Mouse (Mus musculus) hindbrain, embryonic 11.5 days (tissue): Measurements from ENCODE around the gene Myh9. TPM values are rescaled to one million over a fixed set of nuclear protein-coding genes. Genes with fewer than 3 reads are reported as not detected.

ENCODE experiments used
- ATAC-seq: fragments of 200-750 bp; cut with Nextera tagmentation; 2 replicates; pipeline ENCODE4 v1.8.0; 2017; ENCODE audit warnings: mild to moderate bottlenecking, moderate TSS enrichment, moderate library complexity; ENCODE audit not compliant: low FRiP score
- DNase-seq: peaks from one replicate; pipeline ENCODE4 v3.0.0-alpha.2; 2015; ENCODE audit warnings: low spot score
- H3K27ac ChIP-seq: fragments of 300-500 bp; sonication (generic); 2 replicates; pipeline ENCODE4 v1.5.1; 2014; ENCODE audit warnings: mild to moderate bottlenecking, low read depth, low read length
- H3K27me3 ChIP-seq: fragments of 300-500 bp; sonication (generic); 2 replicates; pipeline ENCODE4 v1.6.1; 2014; ENCODE audit warnings: mild to moderate bottlenecking, low read length, moderate library complexity, mixed read lengths; ENCODE audit not compliant: control insufficient read depth, insufficient read depth
- H3K36me3 ChIP-seq: fragments of 300-500 bp; sonication (generic); 2 replicates; pipeline ENCODE4 v1.6.1; 2014; ENCODE audit warnings: mild to moderate bottlenecking, low read length, moderate library complexity, mixed read lengths; ENCODE audit not compliant: control insufficient read depth, insufficient read depth
- H3K4me1 ChIP-seq: fragments of 300-500 bp; sonication (generic); replicated peaks from 2 replicates; pipeline ENCODE4 v1.6.1; 2014; ENCODE audit warnings: low read length, mixed read lengths; ENCODE audit not compliant: control insufficient read depth, insufficient read depth
- H3K4me2 ChIP-seq: fragments of 300-500 bp; sonication (generic); replicated peaks from 2 replicates; pipeline ENCODE4 v1.6.1; 2014; ENCODE audit warnings: mild to moderate bottlenecking, low read depth, low read length
- H3K4me3 ChIP-seq: fragments of 300-500 bp; sonication (generic); 2 replicates; pipeline ENCODE4 v1.5.1; 2014; ENCODE audit warnings: low read depth, low read length
- H3K9ac ChIP-seq: fragments of 300-500 bp; sonication (generic); 2 replicates; pipeline ENCODE4 v1.6.1; 2014; ENCODE audit warnings: low read depth, low read length
- H3K9me3 ChIP-seq: fragments of 300-500 bp; sonication (generic); 2 replicates; pipeline ENCODE4 v1.6.1; 2016; ENCODE audit warnings: low read length; ENCODE audit not compliant: control insufficient read depth
- WGBS: fragments of 180-500 bp; shearing (Covaris S2); extraction: QIAGEN DNeasy Blood & Tissue Kit; methylation state at CpG from one replicate; pipeline ENCODE4 v1.1.7; 2014; 5-methylcytosine and 5-hydroxymethylcytosine counted together
- polyA plus RNA-seq: library from polyadenylated mRNA; unstranded; fragments of >200 nt; fragmentation: Nextera tagmentation; extraction: Ambion mirVana; gene quantifications from 2 replicates; pipeline ENCODE4 v1.2.1, GENCODE M21; 2014

Gene Myh9
- 20.7 and 29.8 TPM in 2 replicates for polyA plus RNA-seq

DNA sequence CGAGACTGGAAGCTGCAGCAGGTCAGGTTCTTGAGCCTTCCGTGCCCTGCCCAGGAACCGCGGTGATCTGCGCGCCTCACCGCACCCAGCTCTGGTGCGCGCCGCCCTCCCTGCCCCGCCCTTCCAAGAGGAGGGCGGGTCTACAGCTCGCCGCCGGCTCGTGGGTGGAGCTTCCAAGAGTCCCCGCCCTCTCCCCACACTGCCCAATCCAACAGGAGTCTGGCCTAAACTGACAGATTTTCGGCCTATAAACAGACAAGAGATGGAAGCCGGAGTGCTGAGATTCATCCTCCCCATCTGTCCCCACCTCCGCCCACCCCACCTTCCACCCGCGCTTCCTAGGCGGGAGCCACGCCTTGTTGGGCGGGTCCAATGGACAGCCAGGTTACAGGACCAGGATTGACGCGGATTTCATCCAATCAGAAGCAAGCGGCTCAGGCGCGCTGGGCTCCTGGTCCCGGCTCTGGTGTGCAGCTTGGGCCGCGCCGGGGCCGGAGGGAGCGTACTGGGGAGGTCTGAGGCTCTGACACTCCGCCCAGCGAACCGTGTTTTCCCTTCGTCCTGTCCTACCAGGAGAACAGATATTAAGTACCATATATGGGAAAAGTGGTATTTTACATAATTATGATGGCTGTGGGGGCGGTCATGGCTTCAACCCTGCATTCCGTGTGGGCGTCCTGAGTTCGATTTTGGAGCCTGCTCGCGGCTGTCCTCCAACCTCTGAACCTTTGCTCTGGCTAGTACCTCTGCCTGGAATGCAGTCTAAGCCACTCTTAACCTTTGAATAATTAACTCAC, at the start of gene Myh9:
Gene Myh9 (minus strand): TSS at position 129 of the 797 bp plus-strand sequence.
- Histone ChIP-seq H3K4me1 (peaks cover 2% of the 10 kb centered on the region; the same call in 1 of the 2 replicates), H3K9ac (peak within 1 kb of the TSS; percentile 78), H3K36me3 (no peaks in the 10 kb centered on the region), H3K4me3 (peak within 1 kb of the TSS; percentile 67), H3K4me2 (peak within 1 kb of the TSS; percentile 64), H3K27ac (peak within 1 kb of the TSS; percentile 78), H3K27me3 (no peaks in the 10 kb centered on the region), H3K9me3 (no peaks in the 10 kb centered on the region)
- DNase-seq (peak; percentile 99), ATAC-seq (peak; percentile 99)
- WGBS, result under 1% methylated on average over 45 of the region's 46 CpGs

DNA sequence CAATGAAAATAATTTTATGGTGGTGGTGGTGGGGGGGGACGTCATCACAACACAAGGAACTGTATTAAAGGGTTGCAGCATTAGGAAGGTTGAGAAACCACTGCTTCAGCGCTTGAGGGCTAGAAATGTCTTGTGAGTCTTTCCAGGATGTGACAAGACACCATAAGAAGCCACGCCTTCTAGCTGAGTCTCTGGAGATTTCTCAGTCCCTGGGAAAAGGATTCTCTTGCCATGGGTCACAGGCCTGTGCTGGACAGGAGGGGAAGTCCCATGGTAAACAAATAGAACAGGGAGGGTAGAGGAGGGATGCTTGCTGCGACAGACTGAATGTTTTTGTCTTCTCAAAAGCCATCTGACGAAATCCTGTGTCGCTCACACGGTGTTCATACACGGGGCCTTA, 49.8 kb upstream of the Myh9 start:
- WGBS, result 87% methylated on average over 8 of the region's 8 CpGs
- no peak overlapping the region for H3K4me3 ChIP-seq
- H3K27me3 ChIP-seq, result no peaks in the 10 kb centered on the region
- DNase-seq (no peak), ATAC-seq (no peak)
- no peaks in the 10 kb centered on the region for H3K9me3 ChIP-seq
- no peaks in the 10 kb centered on the region for H3K4me1 ChIP-seq
- H3K9ac ChIP-seq, result no peak overlapping the region
- no peak overlapping the region for H3K4me2 ChIP-seq
- H3K36me3 ChIP-seq, result no peaks in the 10 kb centered on the region
- H3K27ac ChIP-seq, result no peak overlapping the region

DNA sequence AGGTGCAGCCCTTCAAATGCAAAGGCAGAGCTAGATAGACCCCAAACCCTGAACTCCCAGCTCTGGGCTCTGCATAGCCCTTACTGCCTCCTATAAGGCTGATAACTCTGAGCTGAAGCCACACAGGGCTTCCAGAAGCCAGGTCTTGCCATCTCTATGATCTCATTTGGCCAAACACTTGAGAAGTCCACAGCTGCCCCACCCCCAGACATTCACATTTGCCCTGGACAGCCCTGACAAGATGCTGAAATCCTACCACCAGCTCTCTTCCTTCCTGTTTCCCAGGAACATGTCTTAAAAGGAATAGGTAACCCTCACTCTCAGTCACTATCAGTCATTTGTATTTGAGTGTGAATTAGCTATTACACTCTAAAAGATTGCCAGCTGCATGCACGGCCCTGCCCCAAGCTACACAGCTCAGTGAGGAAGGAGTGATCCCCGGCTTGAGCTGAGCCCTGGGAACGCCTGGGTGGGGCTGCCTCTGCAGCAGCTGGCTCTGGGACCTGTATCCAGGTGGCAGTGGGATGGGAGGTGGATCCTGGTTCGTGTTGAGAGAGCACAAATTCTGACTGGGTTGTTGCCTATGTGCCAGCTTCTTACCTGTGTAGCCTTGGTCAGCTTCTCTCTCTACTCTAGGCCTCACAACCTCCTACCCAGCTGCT, 47.9 kb upstream of the Myh9 start:
- Histone ChIP-seq H3K36me3 (no peaks in the 10 kb centered on the region), H3K4me1 (no peaks in the 10 kb centered on the region), H3K27me3 (no peaks in the 10 kb centered on the region), H3K9ac (no peak overlapping the region), H3K4me3 (no peak overlapping the region), H3K27ac (no peak overlapping the region), H3K4me2 (no peak overlapping the region), H3K9me3 (no peaks in the 10 kb centered on the region)
- ATAC-seq (no peak), DNase-seq (no peak)
- 58% methylated on average over 4 of the region's 4 CpGs for WGBS

DNA sequence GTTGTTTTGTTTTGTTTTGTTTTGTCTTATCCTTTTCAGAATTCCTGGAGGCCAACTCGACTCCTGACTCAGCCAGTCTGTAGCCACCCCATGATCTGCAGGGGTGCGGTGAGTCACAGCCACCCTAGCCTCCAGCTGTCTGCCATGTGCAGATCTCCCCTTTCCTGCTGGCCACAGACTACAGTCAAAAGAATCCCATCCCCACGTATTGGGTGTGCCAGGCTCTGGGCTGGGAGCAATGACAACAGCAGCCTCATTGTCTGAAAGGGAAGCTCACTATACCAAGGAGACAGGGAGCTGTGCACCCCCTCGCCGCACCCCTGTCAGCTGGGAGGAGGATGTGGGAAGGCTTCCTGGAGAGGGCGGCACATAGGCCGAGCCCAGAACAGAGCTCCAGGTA, 46.3 kb upstream of the Myh9 start:
- no peak overlapping the region for H3K4me2 ChIP-seq
- H3K9ac ChIP-seq, result no peak overlapping the region
- H3K9me3 ChIP-seq, result no peaks in the 10 kb centered on the region
- H3K4me3 ChIP-seq, result no peak overlapping the region
- no peaks in the 10 kb centered on the region for H3K36me3 ChIP-seq
- no peaks in the 10 kb centered on the region for H3K27me3 ChIP-seq
- H3K27ac ChIP-seq, result no peak overlapping the region
- WGBS, result 48% methylated on average over 7 of the region's 7 CpGs
- ATAC-seq (no peak), DNase-seq (no peak)
- H3K4me1 ChIP-seq, result no peaks in the 10 kb centered on the region

DNA sequence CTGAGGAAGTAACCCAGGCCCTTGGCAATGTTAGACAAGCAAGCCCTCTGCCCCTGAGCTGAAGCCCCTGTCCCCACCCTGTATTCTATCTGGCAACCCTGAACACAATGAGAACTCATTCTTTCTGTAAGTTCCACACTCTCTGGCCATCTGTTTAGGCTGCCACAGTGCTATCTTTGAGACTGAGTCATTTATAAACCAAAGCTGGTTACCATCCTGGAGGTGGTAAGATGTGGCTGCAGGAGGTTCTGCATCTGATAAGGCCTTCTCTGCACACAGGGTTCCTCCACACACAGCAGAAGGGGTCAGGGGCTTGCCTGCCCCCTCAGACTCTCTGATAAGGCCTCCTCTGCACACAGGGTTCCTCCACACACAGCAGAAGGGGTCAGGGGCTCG, 45.1 kb upstream of the Myh9 start:
- no peaks in the 10 kb centered on the region for H3K36me3 ChIP-seq
- ATAC-seq, result no peak
- H3K27me3 ChIP-seq, result no peaks in the 10 kb centered on the region
- no peak for DNase-seq
- 53% methylated on average over 1 of the region's 1 CpGs for whole genome bisulfite sequencing
- no peak overlapping the region for H3K9ac ChIP-seq
- no peaks in the 10 kb centered on the region for H3K9me3 ChIP-seq
- no peak overlapping the region for H3K27ac ChIP-seq
- no peaks in the 10 kb centered on the region for H3K4me1 ChIP-seq
- no peak overlapping the region for H3K4me3 ChIP-seq
- H3K4me2 ChIP-seq, result no peak overlapping the region

DNA sequence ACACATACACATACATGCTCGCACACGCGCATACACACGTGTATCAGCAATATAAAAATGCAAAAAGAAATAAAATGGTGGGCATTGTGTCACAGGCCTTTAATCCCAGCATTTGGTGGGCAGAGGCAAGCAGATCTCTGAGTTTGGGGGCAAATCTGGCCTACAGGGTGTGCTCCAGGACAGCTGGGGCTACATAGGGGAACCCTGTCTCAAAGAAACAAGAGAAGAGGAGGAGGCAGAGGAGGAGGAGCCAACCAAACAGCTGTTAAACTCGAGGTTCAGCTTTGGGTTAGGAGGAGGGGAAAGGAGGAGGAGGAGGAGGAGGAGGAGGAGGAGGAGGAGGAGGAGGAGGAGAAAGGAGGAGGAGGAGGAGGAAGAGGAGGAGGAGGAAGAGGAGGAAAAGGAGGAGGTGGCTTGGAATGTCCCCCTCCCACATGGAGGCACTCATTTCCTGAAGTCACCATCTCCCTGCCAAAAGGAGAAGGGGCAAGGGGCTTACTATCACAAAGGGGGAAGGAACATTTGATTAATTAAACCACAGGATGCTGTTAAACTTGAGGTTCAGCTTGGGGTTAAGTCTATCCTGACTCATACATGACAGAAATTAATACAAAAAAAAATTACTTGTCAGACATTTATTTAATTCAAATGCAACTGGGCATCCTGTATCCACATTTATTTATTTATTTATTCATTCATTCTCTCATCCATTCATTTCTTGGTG, 44.6 kb upstream of the Myh9 start:
- Histone ChIP-seq H3K4me1 (no peaks in the 10 kb centered on the region), H3K27me3 (no peaks in the 10 kb centered on the region)
- WGBS, result 83% methylated on average over 5 of the region's 5 CpGs

DNA sequence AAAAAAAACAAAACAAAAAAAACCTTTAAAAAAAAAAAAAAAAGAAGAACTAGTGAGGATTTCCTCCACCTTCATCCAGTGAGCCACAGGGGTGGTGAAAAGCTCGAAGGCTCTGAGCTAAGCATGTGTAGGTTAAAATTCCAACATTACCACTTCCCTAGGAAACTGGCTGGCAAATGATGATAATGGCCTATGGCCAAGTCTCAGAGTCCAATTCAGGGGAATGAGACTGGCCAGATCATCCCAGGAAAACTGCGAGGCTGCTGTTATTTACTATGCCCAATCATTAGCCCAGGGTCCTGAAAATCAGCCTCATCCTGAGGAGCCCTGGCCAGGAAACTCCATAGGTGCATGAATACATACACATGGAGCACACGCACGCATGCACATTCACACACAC, 44.0 kb upstream of the Myh9 start:
- Histone ChIP-seq H3K9ac (no peak overlapping the region), H3K9me3 (no peaks in the 10 kb centered on the region), H3K27ac (no peak overlapping the region), H3K4me1 (no peaks in the 10 kb centered on the region), H3K4me3 (no peak overlapping the region), H3K4me2 (no peak overlapping the region), H3K27me3 (no peaks in the 10 kb centered on the region), H3K36me3 (no peaks in the 10 kb centered on the region)
- WGBS, result 87% methylated on average over 4 of the region's 4 CpGs
- DNase-seq (no peak), ATAC-seq (no peak)

More for the DNA sequence above, 44.6 kb upstream of the Myh9 start:
- no peak for DNase-seq
- H3K9ac ChIP-seq, result no peak overlapping the region
- no peaks in the 10 kb centered on the region for H3K9me3 ChIP-seq
- H3K4me3 ChIP-seq, result no peak overlapping the region
- no peak overlapping the region for H3K27ac ChIP-seq
- ATAC-seq, result no peak
- H3K36me3 ChIP-seq, result no peaks in the 10 kb centered on the region
- H3K4me2 ChIP-seq, result no peak overlapping the region

DNA sequence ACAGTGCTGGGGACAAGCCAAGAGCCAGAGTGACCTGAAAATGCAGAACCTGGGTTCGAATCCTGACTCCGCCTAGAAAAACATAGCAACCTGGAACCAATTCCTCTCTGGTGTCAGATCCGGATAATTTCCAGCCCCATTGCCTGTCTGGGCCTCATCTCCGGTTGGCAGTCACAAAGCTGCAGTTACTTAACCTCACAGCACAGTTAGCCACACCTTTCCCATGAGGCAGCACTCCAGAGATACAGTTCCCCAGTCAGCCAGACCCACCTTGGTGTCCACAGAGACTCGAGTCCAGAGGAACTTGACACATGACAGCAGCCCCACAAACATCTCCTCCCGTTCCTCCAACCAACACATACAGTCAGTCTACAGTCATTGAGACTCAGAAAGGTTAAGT, 43.2 kb upstream of the Myh9 start:
- ATAC-seq, result no peak
- Histone ChIP-seq H3K4me3 (no peak overlapping the region), H3K36me3 (no peaks in the 10 kb centered on the region), H3K4me2 (no peak overlapping the region), H3K4me1 (no peaks in the 10 kb centered on the region), H3K9ac (no peak overlapping the region), H3K27me3 (no peaks in the 10 kb centered on the region), H3K27ac (no peak overlapping the region), H3K9me3 (no peaks in the 10 kb centered on the region)
- 89% methylated on average over 6 of the region's 6 CpGs for WGBS
- DNase-seq, result no peak
